Mouse (Mus musculus): ENCODE results near the gene AI481877.

- TF ChIP-seq CTCF (conservative IDR thresholded peaks at IDR 0.05; ENCODE audit: low read length) (peak; percentile 83), POU5F1 (IDR thresholded peaks at IDR 0.05; ENCODE audit: borderline replicate concordance, low read length) (no peak)
Measured at GRCm38 (mm10) chr4:59096393-59096792, 42.4 kb downstream of the AI481877 start.
